Mouse (Mus musculus): ENCODE results near the gene Whamm. TPM values are rescaled to one million over a fixed set of nuclear protein-coding genes. Genes with fewer than 3 reads are reported as not detected.

Gene Whamm
- 10 to 100 TPM; 14.5 to 15.9 TPM for total RNA-seq (2021)

GRCm38 (mm10) chr7:81571108-81571940, at the start of gene Whamm:
TSS of gene Whamm (plus strand) at chr7:81571266.
- intact Hi-C loops (cut with DNase I): loop anchor here (10.0 kb wide), 2 partner anchors 107 to 193 kb away; partner anchors contain the start of gene Ramac

GRCm38 (mm10) chr7:81523008-81523662, 47.9 kb upstream of the Whamm start:
- DNase-seq: peak; percentile 93
- intact Hi-C loops (cut with DNase I): no loop called here

More at GRCm38 (mm10) chr7:81571108-81571940, at the start of gene Whamm:
- peak; percentile 94 for DNase-seq

DNA sequence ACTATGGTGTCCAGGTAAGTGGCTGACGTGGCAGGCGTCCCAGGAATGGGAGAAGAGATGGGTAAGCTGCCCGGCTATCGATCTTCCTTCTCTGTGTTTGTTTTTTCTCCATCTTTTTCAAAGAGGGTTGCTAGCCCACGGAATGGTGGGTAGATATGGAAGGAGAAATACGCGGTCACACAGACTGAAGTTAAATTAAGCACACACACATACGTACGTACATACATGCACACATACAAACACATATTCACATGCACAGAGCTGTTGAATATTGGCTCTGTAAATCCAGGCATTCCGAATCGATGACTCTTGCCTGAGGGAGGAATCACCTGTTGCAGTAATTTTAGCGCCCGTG, 47.4 kb upstream of the Whamm start:
- intact Hi-C loops (cut with DNase I): no loop called here
- DNase-seq: no peak

DNA sequence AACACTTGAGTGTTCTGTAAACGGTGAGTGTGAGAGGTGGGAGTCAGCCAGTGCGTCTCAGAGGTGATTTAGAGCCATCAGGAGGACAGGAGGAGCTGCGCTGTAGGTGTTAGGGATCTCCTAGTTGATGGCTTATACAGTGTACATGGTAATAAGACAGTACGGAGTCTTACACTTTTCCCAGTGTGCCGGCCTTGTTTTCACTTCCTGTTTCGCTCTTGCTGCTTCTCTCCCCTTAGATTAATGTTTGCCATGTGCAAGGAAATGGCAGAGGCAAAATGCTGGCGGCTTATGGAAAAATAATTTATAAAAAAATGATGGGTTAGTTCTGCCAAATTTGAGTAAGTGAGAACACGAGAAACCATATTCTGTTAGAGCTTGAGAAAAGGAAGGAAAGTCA, 42.1 kb upstream of the Whamm start:
- no peak for DNase-seq
- intact Hi-C loops (cut with DNase I): no loop called here

GRCm38 (mm10) chr7:81531462-81531861, 39.6 kb upstream of the Whamm start:
- DNase-seq: no peak
- intact Hi-C loops (cut with DNase I): no loop called here

DNA sequence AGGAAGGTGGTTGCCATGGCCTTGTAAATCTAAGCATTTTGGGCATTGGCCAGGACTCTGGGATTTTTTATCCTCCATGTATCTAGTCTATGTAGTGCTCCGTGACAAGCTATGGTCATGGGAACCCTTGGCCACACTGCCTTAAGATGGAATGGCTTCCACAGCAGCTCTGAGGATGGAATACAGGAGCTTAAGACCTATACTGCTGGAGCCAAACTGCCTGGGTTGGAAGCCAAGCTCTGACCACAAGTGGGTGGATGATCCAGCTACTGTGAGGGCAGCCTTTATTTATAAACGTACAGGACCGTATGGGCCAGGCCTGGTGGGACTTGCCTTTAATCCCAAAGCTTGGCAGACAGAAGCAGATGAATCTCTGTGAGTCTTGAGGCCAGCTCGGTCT, 34.6 kb upstream of the Whamm start:
- no peak for DNase-seq
- intact Hi-C loops (cut with DNase I): no loop called here

- DNase-seq: no peak
- intact Hi-C loops (cut with DNase I): no loop called here
These were observed 32.9 kb upstream of the Whamm start for GRCm38 (mm10) chr7:81538070-81538675.

- intact Hi-C loops (cut with DNase I): no loop called here
- no peak for DNase-seq
These were observed 31.5 kb upstream of the Whamm start for GRCm38 (mm10) chr7:81539565-81539964.

- intact Hi-C loops (cut with DNase I): no loop called here
- peak; percentile 25 for DNase-seq
These were observed 30.1 kb upstream of the Whamm start for GRCm38 (mm10) chr7:81540999-81541398.

DNA sequence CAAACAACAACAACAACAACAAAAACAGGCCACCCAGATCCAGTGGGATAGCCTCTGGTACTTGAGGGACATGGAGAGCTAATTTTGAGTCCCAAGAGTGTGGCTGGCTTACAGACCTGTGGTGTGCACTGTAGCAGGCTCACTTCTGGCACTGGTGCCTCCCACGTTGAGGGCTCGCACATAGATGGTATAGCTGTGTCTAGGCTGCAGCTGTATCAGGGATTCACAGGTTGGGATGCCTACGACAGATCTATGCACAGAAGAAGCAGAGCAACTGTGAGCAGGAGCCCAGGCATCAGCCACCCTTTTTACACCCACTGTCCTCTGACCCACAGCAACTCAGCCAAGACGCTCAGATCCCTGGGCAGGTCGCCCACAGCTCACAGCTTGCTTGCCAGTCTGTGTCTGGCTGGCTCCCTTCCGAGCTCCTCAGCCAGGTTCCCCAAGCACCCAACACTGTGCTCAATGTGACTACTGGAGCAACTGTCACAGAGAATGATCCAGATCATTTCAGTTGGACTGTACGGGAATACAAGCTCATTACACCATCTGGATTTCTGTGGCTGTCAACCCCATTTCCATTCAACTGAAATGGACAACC, 29.0 kb upstream of the Whamm start:
- intact Hi-C loops (cut with DNase I): no loop called here
- DNase-seq: peak; percentile 92

- no peak for DNase-seq
- intact Hi-C loops (cut with DNase I): no loop called here
These were observed 28.1 kb upstream of the Whamm start for GRCm38 (mm10) chr7:81542934-81543333.

DNA sequence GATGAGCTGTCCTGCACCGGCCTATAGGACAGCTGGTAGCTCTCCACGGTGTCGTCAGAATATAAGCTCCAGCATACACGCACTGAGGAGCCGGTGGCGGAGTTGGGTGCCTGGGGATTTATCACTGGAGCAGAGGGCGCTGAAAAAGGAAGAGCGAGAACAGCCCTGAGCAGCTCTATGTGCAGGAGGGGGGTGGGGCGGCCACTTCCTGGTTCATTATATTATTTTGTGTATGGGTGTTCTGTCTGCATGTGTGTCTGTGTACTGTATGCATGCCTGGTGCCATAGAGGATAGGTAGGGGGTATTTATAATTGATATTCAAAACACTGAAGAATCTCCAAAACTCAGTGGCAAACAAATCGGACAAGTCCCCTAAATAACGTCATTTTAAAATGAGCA, 22.2 kb upstream of the Whamm start:
- DNase-seq: no peak
- intact Hi-C loops (cut with DNase I): no loop called here

- intact Hi-C loops (cut with DNase I): no loop called here
- DNase-seq: no peak
These were observed 17.5 kb upstream of the Whamm start for GRCm38 (mm10) chr7:81553589-81553988.

DNA sequence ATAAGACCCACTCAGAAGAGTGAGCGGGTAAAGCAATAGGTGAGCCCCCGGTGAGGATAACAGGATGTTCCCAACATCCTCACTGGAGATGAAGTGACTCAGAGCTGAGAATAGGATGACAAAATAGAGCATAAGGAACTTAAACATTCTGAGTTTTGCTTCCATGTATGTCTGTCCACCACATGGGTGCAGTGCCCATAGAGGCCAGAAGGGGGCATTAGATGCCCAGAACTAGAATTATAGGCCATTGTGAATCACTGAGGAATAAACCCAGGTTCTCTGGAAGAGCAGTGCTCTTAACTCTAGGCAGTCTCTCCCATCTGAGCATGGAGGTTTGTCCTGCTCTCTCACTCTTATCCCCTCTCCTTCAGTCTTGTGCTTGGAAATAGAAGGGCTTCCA, 16.7 kb upstream of the Whamm start:
- intact Hi-C loops (cut with DNase I): no loop called here
- peak; percentile 61 for DNase-seq

DNA sequence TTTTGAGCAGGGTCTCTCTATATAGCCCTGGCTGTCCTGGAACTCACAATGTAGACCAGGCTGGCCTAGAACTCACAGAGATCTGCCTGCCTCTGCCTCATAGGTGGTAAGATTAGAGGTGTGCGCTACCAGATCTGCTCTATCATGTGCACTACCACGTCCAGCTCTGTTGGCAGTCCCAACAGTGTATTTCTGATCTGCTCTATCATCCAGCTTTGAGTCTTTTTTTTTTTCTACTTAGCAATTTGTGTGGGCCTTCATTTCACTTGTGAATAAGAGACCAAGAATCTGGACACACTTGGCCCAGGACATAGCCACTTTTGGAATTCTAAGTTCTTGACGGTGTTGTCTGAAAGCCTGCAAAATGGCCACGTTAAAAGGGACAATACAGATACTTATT, 14.2 kb upstream of the Whamm start:
- intact Hi-C loops (cut with DNase I): no loop called here
- no peak for DNase-seq

DNA sequence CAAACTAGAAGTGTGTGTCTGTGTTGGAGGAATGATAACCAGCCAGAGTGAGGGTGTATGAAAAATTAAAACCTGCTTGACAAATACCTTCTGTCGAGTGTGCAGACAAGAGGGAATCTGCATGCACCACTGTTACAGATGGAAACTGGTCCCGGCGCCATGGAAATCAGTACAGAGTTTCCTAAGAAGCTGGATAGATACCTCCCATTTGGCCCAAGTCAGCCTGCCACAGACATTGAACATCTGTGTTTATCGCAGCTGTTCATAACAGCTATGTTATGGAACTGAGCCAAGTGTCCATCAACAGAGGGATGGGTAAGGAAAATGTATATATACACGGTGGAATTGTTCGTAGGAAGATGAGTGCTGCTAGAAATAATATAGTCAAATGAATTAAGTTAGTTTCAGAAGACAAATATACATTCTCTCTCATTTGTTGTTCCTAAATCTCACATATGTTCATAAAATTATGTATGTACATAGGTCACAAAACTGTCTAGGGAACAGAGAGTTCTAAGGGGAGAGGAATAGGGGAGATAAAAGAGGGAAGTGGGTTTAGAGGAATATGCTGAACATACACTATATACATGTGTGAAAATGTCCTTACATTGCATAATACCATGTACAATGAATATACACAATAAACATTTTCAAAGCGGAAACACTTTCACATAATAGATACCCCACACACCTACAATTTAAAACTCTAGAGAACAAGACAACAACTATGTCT, 13.6 kb upstream of the Whamm start:
- DNase-seq: no peak
- intact Hi-C loops (cut with DNase I): no loop called here

DNA sequence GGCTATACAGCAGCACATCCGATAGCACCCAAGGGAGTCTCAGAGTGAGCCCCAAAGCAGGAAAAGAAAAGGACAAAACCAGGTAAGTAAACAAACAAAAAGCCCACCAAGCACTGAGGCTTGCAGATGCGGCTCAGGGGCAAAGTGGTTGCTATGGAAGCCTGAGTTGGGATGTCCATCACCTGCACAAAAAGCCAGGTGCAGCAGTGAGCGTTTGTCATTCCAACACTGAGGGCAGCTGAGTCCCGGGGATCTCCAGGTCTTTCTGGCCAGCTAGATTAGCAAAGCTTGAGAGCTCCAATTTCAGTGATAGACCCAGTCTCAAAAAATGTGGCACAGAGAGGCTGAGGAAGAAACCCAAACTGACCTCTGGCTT, 13.1 kb upstream of the Whamm start:
- no peak for DNase-seq
- intact Hi-C loops (cut with DNase I): no loop called here

- no peak for DNase-seq
- intact Hi-C loops (cut with DNase I): no loop called here
These were observed 11.7 kb upstream of the Whamm start for GRCm38 (mm10) chr7:81559231-81559980.

GRCm38 (mm10) chr7:81560101-81561049, 10.7 kb upstream of the Whamm start:
- intact Hi-C loops (cut with DNase I): no loop called here
- DNase-seq: no peak
